Mouse (Mus musculus) layer of hippocampus, adult 8-10 months (tissue): ENCODE measurements around the gene Ubash3b. TPM values are rescaled to one million over a fixed set of nuclear protein-coding genes. Genes with fewer than 3 reads are reported as not detected.

Experiments
- DNase-seq, 2 experiments: peaks; one replicate each; pipeline ENCODE4 v3.0.0; 2022; ENCODE audit warnings: low spot score in 2 of 2
- total RNA-seq, 4 experiments: library from RNA; stranded (reverse); gene quantifications; 2 replicates each; pipeline ENCODE4 v1.2.4; 2022

Gene Ubash3b
- 10 to 100 TPM; 26.1 to 30.8 (median 29.7) TPM for total RNA-seq

- no peak for DNase-seq
Measured at GRCm38 (mm10) chr9:41161413-41161812, at the start of gene Ubash3b. Ubash3b (minus strand) TSS chr9:41161697.

DNA sequence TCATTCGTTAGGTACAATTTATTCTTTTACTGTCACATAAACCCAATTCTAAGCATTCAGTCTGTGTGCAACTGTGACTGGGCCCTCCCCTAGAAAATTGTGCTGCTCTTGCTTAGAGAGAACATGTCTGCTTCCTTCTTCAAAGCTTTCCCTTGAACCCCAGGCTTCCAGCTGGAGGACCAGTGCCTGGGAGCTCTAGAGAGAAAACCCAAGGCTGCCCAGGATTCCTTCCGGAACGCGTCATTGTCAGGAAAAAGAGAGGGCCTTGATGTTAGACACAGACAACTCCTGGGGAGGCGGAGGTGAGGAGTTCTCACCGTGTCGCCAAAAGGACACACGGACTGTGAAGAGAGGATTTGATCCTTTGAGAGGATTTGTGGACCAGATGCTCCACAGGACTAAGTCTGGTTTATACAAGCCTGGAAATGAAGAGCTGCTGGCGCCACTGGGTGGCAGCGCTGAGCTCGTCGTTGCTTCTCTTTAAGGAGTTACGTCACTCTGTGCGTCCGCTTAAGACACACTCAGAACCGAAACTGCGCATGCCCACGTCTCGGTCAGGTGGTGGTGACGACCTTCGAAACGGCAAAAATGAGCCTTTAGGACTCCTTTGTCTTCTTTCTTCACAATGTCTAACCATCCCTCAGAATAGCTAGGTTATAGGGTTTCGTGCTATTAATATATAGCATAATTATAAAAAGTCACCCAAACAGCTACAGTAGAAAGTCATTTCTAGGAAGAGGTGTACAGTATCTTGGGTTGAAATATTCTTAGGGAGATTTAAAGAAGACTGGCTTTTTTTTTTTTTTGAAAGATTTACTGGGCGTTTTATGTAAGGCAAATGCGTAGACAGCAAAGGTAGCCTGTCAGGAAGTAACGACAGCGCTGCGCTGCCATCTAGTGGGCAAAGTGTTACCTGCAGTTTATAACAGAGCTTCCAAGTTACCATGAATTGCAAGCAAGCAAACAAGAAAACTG is 45.9 kb upstream of the Ubash3b start:
- peak; percentile 93 for DNase-seq

GRCm38 (mm10) chr9:41206717-41207116 is 45.2 kb upstream of the Ubash3b start:
- DNase-seq, result no peak

GRCm38 (mm10) chr9:41205267-41205666 is 43.8 kb upstream of the Ubash3b start:
- no peak for DNase-seq

- no peak for DNase-seq
Measured at GRCm38 (mm10) chr9:41199456-41200252, 38.2 kb upstream of the Ubash3b start.

GRCm38 (mm10) chr9:41198501-41199265 is 37.2 kb upstream of the Ubash3b start:
- DNase-seq, result no peak

DNA sequence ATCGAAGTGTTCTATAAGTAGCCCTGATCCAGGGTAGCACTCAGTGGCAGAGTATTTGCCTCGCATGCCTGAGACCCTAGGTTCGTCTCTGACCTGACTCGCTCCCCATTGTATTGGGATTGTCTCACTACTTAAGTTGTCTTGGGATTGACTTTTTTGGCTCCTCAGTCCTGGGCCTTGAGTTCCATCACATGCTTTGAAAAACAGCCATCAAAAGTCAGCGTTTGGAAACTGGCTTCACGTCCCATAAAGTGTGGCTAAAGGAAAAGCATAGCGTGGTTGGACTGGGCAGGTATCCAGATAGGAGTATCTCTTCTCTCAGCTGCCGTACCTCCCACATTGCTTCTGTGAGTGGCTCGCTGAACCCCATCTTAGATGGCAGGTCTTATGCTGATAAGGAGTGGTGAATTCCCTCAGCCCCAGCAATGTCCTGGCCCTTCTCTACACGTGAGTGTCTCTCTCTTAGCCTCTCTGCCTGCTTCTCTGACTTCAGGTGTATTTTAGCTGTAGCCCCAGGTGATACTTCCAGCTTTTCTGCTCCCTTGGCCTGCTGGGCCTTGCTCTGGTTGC is 34.3 kb upstream of the Ubash3b start:
- no peak for DNase-seq

GRCm38 (mm10) chr9:41191651-41192210 is 30.2 kb upstream of the Ubash3b start:
- peak; percentile 60 to 66 for DNase-seq

GRCm38 (mm10) chr9:41190745-41191482 is 29.4 kb upstream of the Ubash3b start:
- DNase-seq, result peak; percentile 79 to 89

- DNase-seq, result no peak
Measured at GRCm38 (mm10) chr9:41187939-41188338, 26.4 kb upstream of the Ubash3b start.

- no peak for DNase-seq
Measured at GRCm38 (mm10) chr9:41187498-41187897, 26.0 kb upstream of the Ubash3b start.

DNA sequence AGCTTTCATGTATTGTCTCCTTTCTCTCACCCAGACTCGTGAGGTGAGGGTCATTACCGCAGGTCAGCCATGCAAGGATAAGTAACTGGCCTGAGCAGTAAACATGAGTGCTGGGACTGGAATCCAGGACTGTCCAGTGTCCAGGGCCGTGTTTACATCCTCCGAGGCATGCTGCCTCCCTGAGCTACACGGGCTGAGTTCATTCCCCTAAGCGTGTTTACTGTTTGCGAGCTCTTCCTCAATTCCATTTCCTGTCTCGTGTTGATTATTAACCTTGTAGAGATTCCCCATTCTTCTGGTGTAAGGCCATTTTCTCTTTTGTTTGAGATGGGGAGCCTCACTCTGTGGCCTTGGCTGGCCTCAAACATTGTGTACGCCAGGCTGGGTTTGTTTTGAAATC is 23.8 kb upstream of the Ubash3b start:
- no peak for DNase-seq

DNA sequence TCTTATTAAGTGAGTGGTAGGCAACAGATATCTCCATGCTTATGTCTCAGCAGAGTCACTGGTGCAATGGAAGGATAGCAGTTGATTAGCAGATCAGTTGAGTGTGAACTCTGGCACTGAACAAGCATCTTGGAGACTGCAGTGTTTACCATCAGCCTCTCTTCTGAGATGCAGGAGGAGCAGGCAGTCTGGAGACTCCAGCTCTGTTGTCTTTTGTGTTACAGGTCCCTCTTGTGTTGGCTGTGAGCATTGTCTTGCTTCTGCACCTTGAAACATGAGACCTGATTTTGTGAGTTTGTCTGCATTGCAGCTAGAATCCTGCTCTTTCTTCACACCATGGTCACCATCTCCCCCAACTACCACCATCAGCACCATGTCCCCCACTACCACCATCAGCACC is 21.1 kb upstream of the Ubash3b start:
- peak; percentile 61 to 68 for DNase-seq

GRCm38 (mm10) chr9:41181803-41182202 is 20.3 kb upstream of the Ubash3b start:
- DNase-seq, result no peak

DNA sequence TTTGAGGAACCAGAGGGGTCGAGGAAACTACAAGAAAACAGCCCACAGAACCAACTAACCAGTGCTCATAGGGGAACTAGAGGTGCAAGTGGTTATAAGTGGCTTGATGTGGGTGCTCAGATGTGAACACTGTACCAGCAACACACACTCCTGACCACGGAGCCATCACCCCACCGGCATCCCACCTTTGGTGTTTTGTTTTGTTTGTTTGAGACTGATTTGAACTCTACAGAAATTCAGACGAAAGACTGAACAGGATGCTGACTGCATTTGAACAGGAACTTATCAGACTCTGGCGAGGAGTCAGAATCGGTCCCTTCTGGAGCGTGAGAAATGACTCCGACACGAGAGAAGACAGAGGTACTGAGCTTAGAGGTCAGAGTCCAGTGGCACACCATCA is 19.9 kb upstream of the Ubash3b start:
- no peak for DNase-seq

- no peak for DNase-seq
Measured at GRCm38 (mm10) chr9:41179056-41179455, 17.6 kb upstream of the Ubash3b start.

DNA sequence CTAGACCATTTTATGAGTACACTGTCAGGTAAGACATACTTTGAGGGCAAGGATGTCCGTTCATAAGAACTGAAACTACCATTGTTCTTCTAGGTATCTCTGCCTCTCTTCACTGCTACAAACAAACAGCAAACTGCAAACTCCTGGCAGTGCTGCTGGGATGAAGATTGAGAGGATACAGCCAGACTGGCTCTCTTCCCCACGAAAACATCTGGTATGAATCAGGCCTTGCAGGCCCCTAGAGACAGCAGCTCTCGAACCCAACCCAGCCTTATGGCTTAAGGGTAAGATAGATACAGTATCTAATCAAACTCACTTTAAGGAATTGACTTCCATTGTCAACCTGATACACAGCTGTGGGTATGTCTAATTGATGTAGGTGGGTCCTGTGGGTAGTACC is 11.7 kb upstream of the Ubash3b start:
- DNase-seq, result no peak

- DNase-seq, result no peak
Measured at GRCm38 (mm10) chr9:41172426-41172825, 10.9 kb upstream of the Ubash3b start.

GRCm38 (mm10) chr9:41170026-41170425 is 8.5 kb upstream of the Ubash3b start:
- no peak for DNase-seq

DNA sequence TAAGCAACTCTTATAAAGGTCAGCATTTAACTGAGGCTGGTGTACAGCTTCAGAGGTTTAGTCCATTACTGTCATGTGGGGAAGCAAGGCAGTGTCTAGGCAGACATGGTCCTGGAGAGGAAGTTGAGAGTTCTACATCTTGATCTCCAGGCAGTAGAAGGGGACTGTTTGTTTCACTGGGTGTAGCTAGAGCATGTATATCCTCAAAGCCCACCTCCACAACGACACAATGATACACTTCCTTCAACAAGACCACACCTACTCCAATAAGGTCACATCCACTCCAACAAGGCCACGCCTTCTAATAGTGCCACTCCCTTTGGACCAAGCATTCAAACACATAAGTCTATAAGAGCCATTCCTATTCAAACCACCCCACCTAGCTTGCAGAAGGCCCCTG is 7.2 kb upstream of the Ubash3b start:
- no peak for DNase-seq
